Mouse (Mus musculus) limb, embryonic 10.5 days (tissue): ENCODE measurements at regions not wholly inside any gene's neighbourhood (a gene's known extent, or its start where the extent isn't known, plus 50 kb on each side); places are given as distances from the start of the nearest gene placed in this dataset.

ENCODE experiments used
- DNase-seq: peaks from one replicate; pipeline ENCODE4 v3.0.0-alpha.2; 2017; ENCODE audit warnings: low spot score
- H3K27ac ChIP-seq: fragments of 300-500 bp; sonication (generic); 2 replicates; pipeline ENCODE4 v1.5.1; 2016; ENCODE audit warnings: mild to moderate bottlenecking
- H3K27me3 ChIP-seq: fragments of 300-500 bp; sonication (generic); 2 replicates; pipeline ENCODE4 v1.6.1; 2016; ENCODE audit warnings: low read depth, mild to moderate bottlenecking; ENCODE audit not compliant: poor library complexity, severe bottlenecking
- H3K36me3 ChIP-seq: fragments of 300-500 bp; sonication (generic); 2 replicates; pipeline ENCODE4 v1.6.1; 2016; ENCODE audit warnings: mild to moderate bottlenecking, moderate library complexity
- H3K4me1 ChIP-seq: fragments of 300-500 bp; sonication (generic); 2 replicates; pipeline ENCODE4 v1.6.1; 2016
- H3K4me3 ChIP-seq: fragments of 300-500 bp; sonication (generic); 2 replicates; pipeline ENCODE4 v1.5.1; 2016; ENCODE audit warnings: mild to moderate bottlenecking, moderate library complexity
- H3K9me3 ChIP-seq: fragments of 300-500 bp; sonication (generic); replicated peaks from 2 replicates; pipeline ENCODE4 v1.6.1; 2016; ENCODE audit warnings: mild to moderate bottlenecking
- WGBS: fragments of 180-500 bp; shearing (Covaris S2); methylation state at CpG from one replicate; pipeline ENCODE4 v1.1.7; 2016; 5-methylcytosine and 5-hydroxymethylcytosine counted together

GRCm38 (mm10) chr3:47095288-47095687 lies 647.3 kb upstream of the Pabpc4l start:
- H3K4me1 ChIP-seq, result no peaks in the 10 kb centered on the region
- no peak for DNase-seq
- H3K4me3 ChIP-seq, result no peak overlapping the region
- H3K36me3 ChIP-seq, result no peaks in the 10 kb centered on the region
- no peak overlapping the region for H3K27ac ChIP-seq
- 86% methylated on average over 7 of the region's 7 CpGs for WGBS
- no peaks in the 10 kb centered on the region for H3K9me3 ChIP-seq
- H3K27me3 ChIP-seq, result no peaks in the 10 kb centered on the region

GRCm38 (mm10) chr3:47051563-47051962 lies 603.5 kb upstream of the Pabpc4l start:
- no peaks in the 10 kb centered on the region for H3K4me1 ChIP-seq
- no peaks in the 10 kb centered on the region for H3K27me3 ChIP-seq
- WGBS, result 97% methylated on average over 14 of the region's 14 CpGs
- H3K36me3 ChIP-seq, result no peaks in the 10 kb centered on the region
- H3K4me3 ChIP-seq, result no peak overlapping the region
- no peak for DNase-seq
- no peaks in the 10 kb centered on the region for H3K9me3 ChIP-seq
- no peak overlapping the region for H3K27ac ChIP-seq

- no peak for DNase-seq
- Histone ChIP-seq H3K27me3 (no peaks in the 10 kb centered on the region), H3K4me3 (no peak overlapping the region), H3K9me3 (no peaks in the 10 kb centered on the region), H3K36me3 (no peaks in the 10 kb centered on the region), H3K4me1 (no peaks in the 10 kb centered on the region), H3K27ac (no peak overlapping the region)
- 91% methylated on average over 6 of the region's 6 CpGs for WGBS
Observed at GRCm38 (mm10) chr3:47025738-47026137, 577.7 kb upstream of the Pabpc4l start.

DNA sequence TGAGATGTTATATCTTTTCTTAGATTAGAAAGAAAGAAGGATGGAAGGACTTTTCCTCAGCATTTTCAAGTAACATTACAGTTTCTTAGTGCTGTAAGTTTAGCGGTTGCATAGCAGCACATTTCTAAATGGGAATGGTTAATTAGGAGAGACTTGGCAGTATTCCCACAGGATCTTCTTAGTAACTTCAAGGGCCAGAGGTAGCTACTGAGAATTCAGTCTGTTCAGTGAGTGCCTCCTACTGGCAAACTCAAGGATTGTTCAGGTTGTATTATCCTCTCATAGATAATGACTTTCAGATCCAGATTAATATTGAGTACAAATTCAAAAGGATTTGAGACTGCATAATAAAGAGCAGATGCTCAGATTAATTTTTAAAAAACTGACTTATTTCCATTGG lies 571.3 kb upstream of the Pabpc4l start:
- no peak for DNase-seq
- H3K36me3 ChIP-seq, result no peaks in the 10 kb centered on the region
- WGBS, result 64% methylated on average over 1 of the region's 1 CpGs

GRCm38 (mm10) chr3:47018565-47018964 lies 570.5 kb upstream of the Pabpc4l start:
- 95% methylated on average over 7 of the region's 7 CpGs for WGBS
- no peak for DNase-seq

More for the DNA sequence above, 571.3 kb upstream of the Pabpc4l start:
- H3K4me3 ChIP-seq, result no peak overlapping the region
- no peaks in the 10 kb centered on the region for H3K4me1 ChIP-seq
- no peaks in the 10 kb centered on the region for H3K27me3 ChIP-seq
- no peak overlapping the region for H3K27ac ChIP-seq
- no peaks in the 10 kb centered on the region for H3K9me3 ChIP-seq

GRCm38 (mm10) chr3:47010459-47010858 lies 562.4 kb upstream of the Pabpc4l start:
- no peaks in the 10 kb centered on the region for H3K9me3 ChIP-seq
- no peaks in the 10 kb centered on the region for H3K27me3 ChIP-seq
- no peaks in the 10 kb centered on the region for H3K36me3 ChIP-seq
- no peak for DNase-seq
- H3K27ac ChIP-seq, result no peak overlapping the region
- WGBS, result 86% methylated on average over 1 of the region's 1 CpGs
- H3K4me1 ChIP-seq, result no peaks in the 10 kb centered on the region
- H3K4me3 ChIP-seq, result no peak overlapping the region

More at GRCm38 (mm10) chr3:47018565-47018964, 570.5 kb upstream of the Pabpc4l start:
- Histone ChIP-seq H3K9me3 (no peaks in the 10 kb centered on the region), H3K4me1 (no peaks in the 10 kb centered on the region), H3K27ac (no peak overlapping the region), H3K4me3 (no peak overlapping the region), H3K27me3 (no peaks in the 10 kb centered on the region), H3K36me3 (no peaks in the 10 kb centered on the region)

- H3K4me1 ChIP-seq, result no peaks in the 10 kb centered on the region
- no peak overlapping the region for H3K4me3 ChIP-seq
- no peaks in the 10 kb centered on the region for H3K9me3 ChIP-seq
- no peaks in the 10 kb centered on the region for H3K36me3 ChIP-seq
- DNase-seq, result no peak
- no peak overlapping the region for H3K27ac ChIP-seq
- no peaks in the 10 kb centered on the region for H3K27me3 ChIP-seq
Observed at GRCm38 (mm10) chr3:46998916-46999315, 550.9 kb upstream of the Pabpc4l start.

GRCm38 (mm10) chr3:46970744-46971143 lies 522.7 kb upstream of the Pabpc4l start:
- no peaks in the 10 kb centered on the region for H3K9me3 ChIP-seq
- H3K4me3 ChIP-seq, result no peak overlapping the region
- 90% methylated on average over 4 of the region's 4 CpGs for WGBS
- no peak overlapping the region for H3K27ac ChIP-seq
- no peaks in the 10 kb centered on the region for H3K36me3 ChIP-seq
- H3K27me3 ChIP-seq, result no peaks in the 10 kb centered on the region
- DNase-seq, result no peak
- no peaks in the 10 kb centered on the region for H3K4me1 ChIP-seq

- Histone ChIP-seq H3K4me3 (no peak overlapping the region), H3K36me3 (no peaks in the 10 kb centered on the region), H3K27me3 (no peaks in the 10 kb centered on the region), H3K27ac (no peak overlapping the region), H3K9me3 (no peaks in the 10 kb centered on the region), H3K4me1 (no peaks in the 10 kb centered on the region)
- DNase-seq, result no peak
- WGBS, result 97% methylated on average over 1 of the region's 1 CpGs
Observed at GRCm38 (mm10) chr3:46970000-46970399, 522.0 kb upstream of the Pabpc4l start.

DNA sequence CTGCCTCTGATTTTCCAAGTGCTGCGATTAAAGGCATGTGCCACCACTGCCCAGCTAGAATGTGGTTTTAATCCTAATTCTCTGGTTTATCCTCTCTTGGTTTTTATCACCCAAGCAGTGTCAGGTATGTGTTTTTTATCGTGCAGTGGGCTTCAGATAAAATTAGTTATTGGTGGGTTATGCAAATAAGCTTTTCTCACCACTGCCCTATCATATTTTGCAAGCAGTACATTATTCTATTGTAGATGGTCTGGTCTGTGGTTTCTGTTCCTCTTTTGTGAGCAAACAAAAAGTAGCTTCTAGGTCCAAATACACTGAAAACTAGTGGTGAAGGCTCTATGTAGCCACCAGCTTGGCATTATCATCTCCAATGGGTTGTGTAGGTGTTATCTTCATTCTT lies 503.4 kb upstream of the Pabpc4l start:
- H3K4me3 ChIP-seq, result no peak overlapping the region
- 89% methylated on average over 2 of the region's 2 CpGs for WGBS
- no peaks in the 10 kb centered on the region for H3K9me3 ChIP-seq
- no peaks in the 10 kb centered on the region for H3K27me3 ChIP-seq
- DNase-seq, result no peak
- no peaks in the 10 kb centered on the region for H3K4me1 ChIP-seq
- H3K36me3 ChIP-seq, result no peaks in the 10 kb centered on the region
- no peak overlapping the region for H3K27ac ChIP-seq

- H3K4me3 ChIP-seq, result no peak overlapping the region
- no peaks in the 10 kb centered on the region for H3K4me1 ChIP-seq
- H3K27ac ChIP-seq, result no peak overlapping the region
- peak; percentile 28 for DNase-seq
- H3K27me3 ChIP-seq, result no peaks in the 10 kb centered on the region
- WGBS, result 92% methylated on average over 1 of the region's 1 CpGs
- no peaks in the 10 kb centered on the region for H3K36me3 ChIP-seq
- H3K9me3 ChIP-seq, result no peaks in the 10 kb centered on the region
Observed at GRCm38 (mm10) chr3:46937751-46938150, 489.7 kb upstream of the Pabpc4l start.

DNA sequence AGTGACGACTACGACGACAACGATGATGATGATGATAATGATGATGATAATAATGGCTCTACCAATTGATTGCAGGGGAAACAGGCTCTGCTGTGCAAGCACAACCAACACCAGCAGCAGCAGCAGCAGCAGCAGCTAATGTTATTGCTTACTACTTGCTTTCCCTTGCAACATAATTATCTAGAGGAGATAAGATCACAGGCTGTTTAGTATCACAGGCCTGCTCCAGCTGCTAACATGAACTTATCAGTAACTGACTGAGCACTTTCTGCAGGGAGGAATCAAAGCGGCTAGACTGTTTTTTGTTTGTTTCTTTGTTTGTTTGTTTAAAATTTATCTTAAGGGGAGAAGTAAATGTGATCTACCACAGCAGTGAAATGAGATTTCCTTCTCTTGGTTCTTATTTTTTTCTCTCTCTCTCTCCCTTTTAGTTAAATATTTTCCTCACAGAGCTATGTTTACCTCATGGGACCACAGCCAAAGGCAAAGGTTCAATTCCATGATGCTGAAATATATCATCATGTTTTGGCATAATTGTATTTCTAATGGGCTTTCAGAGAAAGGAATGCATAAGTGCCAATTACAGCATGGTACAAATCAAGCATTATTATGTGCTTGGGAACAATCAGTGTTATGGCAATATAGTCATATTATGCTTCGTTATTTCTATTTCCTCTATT lies 443.2 kb upstream of the Pabpc4l start:
- H3K4me3 ChIP-seq, result no peak overlapping the region
- H3K36me3 ChIP-seq, result no peaks in the 10 kb centered on the region
- no peaks in the 10 kb centered on the region for H3K27me3 ChIP-seq
- H3K4me1 ChIP-seq, result no peaks in the 10 kb centered on the region
- WGBS, result 75% methylated on average over 6 of the region's 6 CpGs
- H3K27ac ChIP-seq, result no peak overlapping the region
- no peak for DNase-seq
- H3K9me3 ChIP-seq, result no peaks in the 10 kb centered on the region

- Histone ChIP-seq H3K27ac (no peak overlapping the region), H3K36me3 (no peaks in the 10 kb centered on the region), H3K4me1 (no peaks in the 10 kb centered on the region), H3K4me3 (no peak overlapping the region), H3K27me3 (no peaks in the 10 kb centered on the region), H3K9me3 (no peaks in the 10 kb centered on the region)
- 96% methylated on average over 1 of the region's 1 CpGs for WGBS
- DNase-seq, result no peak
Observed at GRCm38 (mm10) chr3:46875848-46876247, 427.8 kb upstream of the Pabpc4l start.

GRCm38 (mm10) chr3:46870876-46871275 lies 422.9 kb upstream of the Pabpc4l start:
- Histone ChIP-seq H3K36me3 (no peaks in the 10 kb centered on the region), H3K4me1 (no peaks in the 10 kb centered on the region), H3K4me3 (no peak overlapping the region), H3K27me3 (no peaks in the 10 kb centered on the region), H3K9me3 (no peaks in the 10 kb centered on the region), H3K27ac (no peak overlapping the region)
- no peak for DNase-seq
